8 mouse cellular contexts compared by ENCODE assay signal in genomic region chr6:28422651-28423290, GRCm38 (mm10). TPM values are rescaled to one million over a fixed set of nuclear protein-coding genes. Genes with fewer than 3 reads are reported as not detected.
DNase-seq lines count a peak whose midpoint lies in the region; ATAC-seq and TF ChIP-seq lines count a peak whose summit lies in the region.

No protein-coding gene starts in this region.

- no peaks in the 10 kb centered on the region for H3K27me3 ChIP-seq in kidney, adult 2 months (replicated peaks; ENCODE audit: control insufficient read depth, insufficient read depth, low read length)
- no peaks in the 10 kb centered on the region for H3K27me3 ChIP-seq in hindbrain, embryonic 12.5 days
- H3K27me3 ChIP-seq in midbrain, embryonic 14.5 days (ENCODE audit: control insufficient read depth, insufficient read depth, low read length): no peaks in the 10 kb centered on the region

- peak overlapping the region; percentile 18; the same call in 1 of the 2 replicates for H3K27ac ChIP-seq in kidney, adult 2 months (ENCODE audit: insufficient read depth, low read depth, low read length)
- no peak overlapping the region for H3K27ac ChIP-seq in bone marrow, adult 2 months (ENCODE audit: control insufficient read depth, insufficient read depth, low read depth, low read length, poor library complexity)
- H3K27ac ChIP-seq in hindbrain, embryonic 12.5 days: peak overlapping the region; percentile 23; the same call in 1 of the 2 replicates
- H3K27ac ChIP-seq in midbrain, embryonic 14.5 days (replicated peaks; ENCODE audit: low read depth, low read length): 0 out of 2 replicates have a peak overlapping the region, but pooled peaks have one; percentile 77

- peak; percentile 24 for ATAC-seq in hindbrain, embryonic 12.5 days (ENCODE audit: low FRiP score)
- peak; percentile 1; the same call in 1 of the 2 replicates for ATAC-seq in midbrain, embryonic 14.5 days (ENCODE audit: low FRiP score, low TSS enrichment)

- H3K4me2 ChIP-seq in hindbrain, embryonic 12.5 days (replicated peaks): peak overlapping the region; percentile 73
- H3K4me2 ChIP-seq in midbrain, embryonic 14.5 days (ENCODE audit: low read length): peak overlapping the region; percentile 63

- no peaks in the 10 kb centered on the region for H3K9me3 ChIP-seq in hindbrain, embryonic 12.5 days (replicated peaks)
- no peaks in the 10 kb centered on the region for H3K9me3 ChIP-seq in midbrain, embryonic 14.5 days (ENCODE audit: control insufficient read depth, low read length)

- H3K4me3 ChIP-seq in kidney, adult 2 months (ENCODE audit: insufficient read depth, low read depth, low read length): no peak overlapping the region
- peak overlapping the region; percentile 30 for H3K4me3 ChIP-seq in bone marrow, adult 2 months (replicated peaks; ENCODE audit: control insufficient read depth, low read depth, low read length)
- peak overlapping the region; percentile 80 for H3K4me3 ChIP-seq in hindbrain, embryonic 12.5 days
- H3K4me3 ChIP-seq in midbrain, embryonic 14.5 days (replicated peaks; ENCODE audit: low read depth, low read length): peak overlapping the region; percentile 75

- H3K36me3 ChIP-seq in kidney, adult 2 months (ENCODE audit: control insufficient read depth, insufficient read depth, low read length): no peaks in the 10 kb centered on the region
- peaks cover 35% of the 10 kb centered on the region for H3K36me3 ChIP-seq in hindbrain, embryonic 12.5 days
- H3K36me3 ChIP-seq in midbrain, embryonic 14.5 days (ENCODE audit: control insufficient read depth, insufficient read depth, low read length): peaks cover 33% of the 10 kb centered on the region

- TF ChIP-seq CTCF in kidney, adult 2 months (conservative IDR thresholded peaks at IDR 0.05; ENCODE audit: insufficient read depth, insufficient read length, low read depth, low read length): no peak
- no peak for TF ChIP-seq CTCF in bone marrow, adult 2 months (IDR thresholded peaks at IDR 0.05; ENCODE audit: control insufficient read depth, insufficient read depth, low read length)

- H3K9ac ChIP-seq in hindbrain, embryonic 12.5 days: no peak overlapping the region
- no peak overlapping the region for H3K9ac ChIP-seq in midbrain, embryonic 14.5 days (replicated peaks; ENCODE audit: low read length)

- no peak for TF ChIP-seq POLR2A in kidney, adult 2 months (IDR thresholded peaks at IDR 0.05; ENCODE audit: low read depth, low read length)
- no peak for TF ChIP-seq POLR2A in bone marrow, adult 2 months (IDR thresholded peaks at IDR 0.05; ENCODE audit: borderline replicate concordance, control insufficient read depth, low read depth, low read length)

- peaks cover 11% of the 10 kb centered on the region; the same call in 1 of the 2 replicates for H3K4me1 ChIP-seq in kidney, adult 2 months (ENCODE audit: control insufficient read depth, insufficient read depth, low read length)
- no peaks in the 10 kb centered on the region; the same call in none of the 2 replicates for H3K4me1 ChIP-seq in bone marrow, adult 2 months (ENCODE audit: control insufficient read depth, insufficient read depth, low read length)
- H3K4me1 ChIP-seq in hindbrain, embryonic 12.5 days: peaks cover 39% of the 10 kb centered on the region
- peaks cover 26% of the 10 kb centered on the region for H3K4me1 ChIP-seq in midbrain, embryonic 14.5 days (ENCODE audit: control insufficient read depth, insufficient read depth, low read length)

- 68% methylated on average over 15 of the region's 15 CpGs for WGBS in kidney, adult 2 months
- 66% methylated on average over 15 of the region's 15 CpGs for WGBS in bone marrow, adult 2 months
- WGBS in hindbrain, embryonic 12.5 days: 71% methylated on average over 15 of the region's 15 CpGs
- WGBS in midbrain, embryonic 14.5 days: 70% methylated on average over 15 of the region's 15 CpGs

- no peak for DNase-seq in kidney, adult 2 months
- DNase-seq in kidney, adult 18-20 months: no peak
- DNase-seq in midbrain, embryonic 14.5 days: no peak
- DNase-seq in right cerebral cortex, postnatal 10 days (ENCODE audit: low spot score in 2 of 2): no peak
- no peak for DNase-seq in layer of hippocampus, postnatal 36 days
- no peak for DNase-seq in retina, postnatal 1 day

RNA-seq across cellular contexts. Expression of gene Arf5, which starts 0.6 kb away (rescaled TPM):
- polyA plus RNA-seq in kidney, adult 2 months (2012; rRNA removed): 303 and 332 TPM in 2 replicates
- polyA plus RNA-seq in bone marrow, adult 2 months (2011; ENCODE audit: insufficient read depth, insufficient read length, low replicate concordance, missing spikeins): 529 and 753 TPM in 2 replicates
- 325 and 330 TPM in 2 replicates for polyA plus RNA-seq in hindbrain, embryonic 12.5 days (2016; fragmentation: Nextera tagmentation; extraction: Ambion mirVana)
- polyA plus RNA-seq in midbrain, embryonic 14.5 days (2014; fragmentation: Nextera tagmentation; extraction: Ambion mirVana): 390 and 430 TPM in 2 replicates
- 100 to 1,000 TPM; 272 to 305 TPM for total RNA-seq in layer of hippocampus, postnatal 36 days (2021)

RNA-seq across cellular contexts. Expression of gene Fscn3, which starts 4.8 kb away (rescaled TPM):
- polyA plus RNA-seq in kidney, adult 2 months (2012; rRNA removed): 0.05 and 0.12 TPM in 2 replicates
- not detected in 2 replicates for polyA plus RNA-seq in bone marrow, adult 2 months (2011; ENCODE audit: insufficient read depth, insufficient read length, low replicate concordance, missing spikeins)
- polyA plus RNA-seq in hindbrain, embryonic 12.5 days (2016; fragmentation: Nextera tagmentation; extraction: Ambion mirVana): not detected in 2 replicates
- not detected in 2 replicates for polyA plus RNA-seq in midbrain, embryonic 14.5 days (2014; fragmentation: Nextera tagmentation; extraction: Ambion mirVana)
- total RNA-seq in layer of hippocampus, postnatal 36 days (2021): under 1 TPM in 1 of 2 experiments, not detected in 1; 0.17 TPM

RNA-seq across cellular contexts. Expression of gene Gcc1, which starts 5.4 kb away (rescaled TPM):
- polyA plus RNA-seq in kidney, adult 2 months (2012; rRNA removed): 5.1 and 6.6 TPM in 2 replicates
- 6.8 and 7.0 TPM in 2 replicates for polyA plus RNA-seq in bone marrow, adult 2 months (2011; ENCODE audit: insufficient read depth, insufficient read length, low replicate concordance, missing spikeins)
- 16.0 and 16.4 TPM in 2 replicates for polyA plus RNA-seq in hindbrain, embryonic 12.5 days (2016; fragmentation: Nextera tagmentation; extraction: Ambion mirVana)
- 8.4 and 9.5 TPM in 2 replicates for polyA plus RNA-seq in midbrain, embryonic 14.5 days (2014; fragmentation: Nextera tagmentation; extraction: Ambion mirVana)
- total RNA-seq in layer of hippocampus, postnatal 36 days (2021): 10 to 100 TPM; 17.9 to 20.1 TPM

RNA-seq across cellular contexts. Expression of gene Zfp800, which starts 25.0 kb away (rescaled TPM):
- 2.6 and 2.8 TPM in 2 replicates for polyA plus RNA-seq in kidney, adult 2 months (2012; rRNA removed)
- polyA plus RNA-seq in bone marrow, adult 2 months (2011; ENCODE audit: insufficient read depth, insufficient read length, low replicate concordance, missing spikeins): 10.0 and 10.3 TPM in 2 replicates
- 21.7 and 22.9 TPM in 2 replicates for polyA plus RNA-seq in hindbrain, embryonic 12.5 days (2016; fragmentation: Nextera tagmentation; extraction: Ambion mirVana)
- polyA plus RNA-seq in midbrain, embryonic 14.5 days (2014; fragmentation: Nextera tagmentation; extraction: Ambion mirVana): 27.1 and 27.5 TPM in 2 replicates
- 10 to 100 TPM; 25.5 to 30.4 TPM for total RNA-seq in layer of hippocampus, postnatal 36 days (2021)

RNA-seq across cellular contexts. Expression of gene Pax4, which starts 26.4 kb away (rescaled TPM):
- polyA plus RNA-seq in kidney, adult 2 months (2012; rRNA removed): not detected in 2 replicates
- polyA plus RNA-seq in bone marrow, adult 2 months (2011; ENCODE audit: insufficient read depth, insufficient read length, low replicate concordance, missing spikeins): not detected in 2 replicates
- not detected in 2 replicates for polyA plus RNA-seq in hindbrain, embryonic 12.5 days (2016; fragmentation: Nextera tagmentation; extraction: Ambion mirVana)
- not detected in 2 replicates for polyA plus RNA-seq in midbrain, embryonic 14.5 days (2014; fragmentation: Nextera tagmentation; extraction: Ambion mirVana)
- total RNA-seq in layer of hippocampus, postnatal 36 days (2021): not detected
